14 mouse cellular contexts compared by ENCODE assay signal in the genomic region with DNA sequence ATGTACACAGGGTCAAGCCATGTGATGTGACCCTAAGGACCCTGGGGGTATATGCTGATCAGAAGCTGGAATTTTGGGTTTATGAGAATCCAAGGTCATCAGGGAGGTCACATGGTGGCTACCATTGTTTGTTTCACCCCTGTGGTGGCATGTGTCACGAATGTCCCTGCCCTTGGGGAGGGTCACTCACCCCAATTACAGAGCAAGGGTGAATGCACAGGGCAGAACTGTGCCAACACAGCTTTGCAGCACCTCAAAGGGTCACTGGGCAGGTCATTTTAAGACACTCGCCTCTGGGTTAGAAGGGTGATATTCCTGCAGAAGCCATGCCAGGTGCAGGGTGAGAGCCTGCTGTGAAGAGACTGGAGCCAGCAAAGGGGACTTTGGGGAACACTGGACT.
"Had no signal": no experiment of that assay in that cellular context is flagged by ENCODE, and none has a peak within 500 bp of the region (broad histone marks: within the 10 kb centered on the region; RNA-seq: fewer than 3 reads in every experiment).

No protein-coding gene starts in this region.

- H3K4me2 ChIP-seq: intestine, embryonic 15.5 days; limb, embryonic 13.5 days; liver, embryonic 12.5 days; liver, embryonic 15.5 days; midbrain, embryonic 11.5 days had no signal

- ATAC-seq: hindbrain, embryonic 16.5 days; liver, embryonic 12.5 days had no signal

- H3K9me3 ChIP-seq: intestine, embryonic 15.5 days; limb, embryonic 10.5 days; limb, embryonic 13.5 days; liver, embryonic 12.5 days; liver, embryonic 15.5 days had no signal

- H3K9ac ChIP-seq: intestine, embryonic 15.5 days; limb, embryonic 13.5 days; liver, embryonic 12.5 days; liver, embryonic 15.5 days had no signal

- DNase-seq: lung, adult 2 months; lung, postnatal 14 days; lung, postnatal 4 days; midbrain, embryonic 14.5 days; thymus, adult 18-20 months; thymus, postnatal 36 days had no signal

- H3K36me3 ChIP-seq: intestine, embryonic 15.5 days; limb, embryonic 13.5 days; liver, embryonic 12.5 days; liver, embryonic 15.5 days had no signal

- H3K4me3 ChIP-seq: intestine, embryonic 15.5 days; limb, embryonic 10.5 days; limb, embryonic 13.5 days; liver, embryonic 12.5 days; liver, embryonic 15.5 days had no signal

- H3K27ac ChIP-seq: intestine, embryonic 15.5 days; kidney, postnatal 0 days; limb, embryonic 10.5 days; limb, embryonic 13.5 days; liver, embryonic 12.5 days; liver, embryonic 15.5 days had no signal

- H3K27me3 ChIP-seq: intestine, embryonic 15.5 days; limb, embryonic 13.5 days had no signal

- H3K4me1 ChIP-seq: liver, embryonic 12.5 days; liver, embryonic 15.5 days had no signal
